Mouse (Mus musculus) bone marrow macrophage, adult 2 months (primary cell): ENCODE measurements around the gene Snrk.

Experiments used
- CTCF ChIP-seq: IDR thresholded peaks from 2 replicates; pipeline ENCODE4 v1.5.1; 2012; ENCODE audit warnings: low read depth, mild to moderate bottlenecking, low read length, moderate library complexity
- POLR2A ChIP-seq: IDR thresholded peaks from 2 replicates; pipeline ENCODE4 v1.6.1; 2012; ENCODE audit warnings: mild to moderate bottlenecking, low read depth, low read length, borderline replicate concordance

- TF ChIP-seq CTCF, result no peak
- no peak for TF ChIP-seq POLR2A
Measured at GRCm38 (mm10) chr9:122169901-122170300, 52.8 kb downstream of the Snrk start.
